ENCODE assay signal across 8 mouse cellular contexts in genomic region chr15:27596463-27597140, GRCm38 (mm10). TPM values are rescaled to one million over a fixed set of nuclear protein-coding genes. Genes with fewer than 3 reads are reported as not detected.
DNase-seq lines count a peak whose midpoint lies in the region; ATAC-seq and TF ChIP-seq lines count a peak whose summit lies in the region.

No protein-coding gene starts in this region.

- no peaks in the 10 kb centered on the region for H3K27me3 ChIP-seq in embryonic facial prominence, embryonic 14.5 days (replicated peaks; ENCODE audit: control insufficient read depth, insufficient read depth, low read length)
- H3K27me3 ChIP-seq in embryonic facial prominence, embryonic 10.5 days (replicated peaks; ENCODE audit: low read depth, poor library complexity, severe bottlenecking): no peaks in the 10 kb centered on the region
- H3K27me3 ChIP-seq in midbrain, postnatal 0 days (ENCODE audit: insufficient read depth, low read length): no peaks in the 10 kb centered on the region
- no peaks in the 10 kb centered on the region for H3K27me3 ChIP-seq in midbrain, embryonic 10.5 days (ENCODE audit: low read depth, poor library complexity, severe bottlenecking)
- no peaks in the 10 kb centered on the region for H3K27me3 ChIP-seq in stomach, postnatal 0 days (ENCODE audit: control insufficient read depth, insufficient read depth, low read length)
- H3K27me3 ChIP-seq in midbrain, embryonic 13.5 days: no peaks in the 10 kb centered on the region

- H3K36me3 ChIP-seq in embryonic facial prominence, embryonic 14.5 days (ENCODE audit: control insufficient read depth, insufficient read depth, low read length): peaks cover 53% of the 10 kb centered on the region
- peaks cover 45% of the 10 kb centered on the region for H3K36me3 ChIP-seq in embryonic facial prominence, embryonic 10.5 days (replicated peaks)
- H3K36me3 ChIP-seq in midbrain, postnatal 0 days (ENCODE audit: insufficient read depth, low read length): peaks cover 20% of the 10 kb centered on the region; the same call in 1 of the 2 replicates
- H3K36me3 ChIP-seq in midbrain, embryonic 10.5 days: peaks cover 55% of the 10 kb centered on the region
- H3K36me3 ChIP-seq in stomach, postnatal 0 days (ENCODE audit: control insufficient read depth, insufficient read depth, low read length): peaks cover 10% of the 10 kb centered on the region; the same call in 1 of the 2 replicates
- H3K36me3 ChIP-seq in midbrain, embryonic 13.5 days: peaks cover 49% of the 10 kb centered on the region

- no peak for DNase-seq in embryonic facial prominence, embryonic 14.5 days (ENCODE audit: low spot score)
- DNase-seq in embryonic facial prominence, embryonic 10.5 days (ENCODE audit: low spot score): no peak
- DNase-seq in midbrain, postnatal 0 days (ENCODE audit: low spot score): no peak
- DNase-seq in midbrain, embryonic 10.5 days (ENCODE audit: low spot score): no peak
- DNase-seq in left cerebral cortex, adult 9 months (ENCODE audit: low spot score in 2 of 2): peak; percentile 70 to 81
- DNase-seq in stomach, postnatal 0 days (ENCODE audit: low spot score): no peak
- no peak for DNase-seq in gastrocnemius, postnatal 25 days

- TF ChIP-seq EP300 in stomach, postnatal 0 days (optimal IDR thresholded peaks at IDR 0.05): no peak

- 0 out of 2 replicates have a peak overlapping the region, but pooled peaks have one; percentile 84 for H3K27ac ChIP-seq in embryonic facial prominence, embryonic 14.5 days (replicated peaks; ENCODE audit: low read depth, low read length)
- H3K27ac ChIP-seq in embryonic facial prominence, embryonic 10.5 days (replicated peaks): no peak overlapping the region
- peak overlapping the region; percentile 47 for H3K27ac ChIP-seq in midbrain, postnatal 0 days (ENCODE audit: low read depth, low read length)
- H3K27ac ChIP-seq in midbrain, embryonic 10.5 days (replicated peaks): no peak overlapping the region
- 0 out of 2 replicates have a peak overlapping the region, but pooled peaks have one; percentile 4 for H3K27ac ChIP-seq in stomach, postnatal 0 days (replicated peaks)
- no peak overlapping the region for H3K27ac ChIP-seq in midbrain, embryonic 13.5 days

- no peak overlapping the region for H3K4me2 ChIP-seq in embryonic facial prominence, embryonic 14.5 days (ENCODE audit: low read depth, low read length)
- H3K4me2 ChIP-seq in midbrain, postnatal 0 days (ENCODE audit: low read depth, low read length, poor library complexity, severe bottlenecking): no peak overlapping the region
- no peak overlapping the region for H3K4me2 ChIP-seq in stomach, postnatal 0 days (replicated peaks; ENCODE audit: low read depth)
- no peak overlapping the region for H3K4me2 ChIP-seq in midbrain, embryonic 13.5 days (replicated peaks)

- H3K4me1 ChIP-seq in embryonic facial prominence, embryonic 14.5 days (ENCODE audit: control insufficient read depth, insufficient read depth, low read length): peaks cover 7% of the 10 kb centered on the region; the same call in 1 of the 2 replicates
- H3K4me1 ChIP-seq in embryonic facial prominence, embryonic 10.5 days: peaks cover 21% of the 10 kb centered on the region
- no peaks in the 10 kb centered on the region for H3K4me1 ChIP-seq in midbrain, postnatal 0 days (ENCODE audit: insufficient read depth, low read length)
- H3K4me1 ChIP-seq in midbrain, embryonic 10.5 days: peaks cover 16% of the 10 kb centered on the region
- no peaks in the 10 kb centered on the region; the same call in 1 of the 2 replicates for H3K4me1 ChIP-seq in stomach, postnatal 0 days (replicated peaks; ENCODE audit: control insufficient read depth, insufficient read depth)
- H3K4me1 ChIP-seq in midbrain, embryonic 13.5 days (replicated peaks): peaks cover 11% of the 10 kb centered on the region; the same call in 1 of the 2 replicates

- H3K9me3 ChIP-seq in embryonic facial prominence, embryonic 14.5 days (ENCODE audit: control insufficient read depth, low read length): no peaks in the 10 kb centered on the region
- no peaks in the 10 kb centered on the region for H3K9me3 ChIP-seq in embryonic facial prominence, embryonic 10.5 days
- no peaks in the 10 kb centered on the region for H3K9me3 ChIP-seq in midbrain, postnatal 0 days (ENCODE audit: low read length)
- H3K9me3 ChIP-seq in midbrain, embryonic 10.5 days (replicated peaks): no peaks in the 10 kb centered on the region
- H3K9me3 ChIP-seq in stomach, postnatal 0 days (ENCODE audit: control insufficient read depth, low read length): no peaks in the 10 kb centered on the region
- H3K9me3 ChIP-seq in midbrain, embryonic 13.5 days: no peaks in the 10 kb centered on the region

- no peak for ATAC-seq in embryonic facial prominence, embryonic 14.5 days (ENCODE audit: low read depth)
- peak; percentile 43; the same call in 1 of the 2 replicates for ATAC-seq in midbrain, postnatal 0 days (ENCODE audit: low FRiP score)
- ATAC-seq in stomach, postnatal 0 days (ENCODE audit: low FRiP score, low TSS enrichment): 0 out of 2 replicates have a peak, but pooled peaks have one; percentile 15
- ATAC-seq in midbrain, embryonic 13.5 days: no peak

- H3K4me3 ChIP-seq in embryonic facial prominence, embryonic 14.5 days (ENCODE audit: low read depth, low read length): no peak overlapping the region
- no peak overlapping the region for H3K4me3 ChIP-seq in embryonic facial prominence, embryonic 10.5 days
- H3K4me3 ChIP-seq in midbrain, postnatal 0 days (ENCODE audit: low read depth, low read length): no peak overlapping the region
- no peak overlapping the region for H3K4me3 ChIP-seq in midbrain, embryonic 10.5 days
- no peak overlapping the region for H3K4me3 ChIP-seq in stomach, postnatal 0 days (ENCODE audit: low read depth, low read length)
- no peak overlapping the region for H3K4me3 ChIP-seq in midbrain, embryonic 13.5 days (replicated peaks)

- no peak overlapping the region for H3K9ac ChIP-seq in embryonic facial prominence, embryonic 14.5 days (ENCODE audit: low read depth, low read length)
- H3K9ac ChIP-seq in midbrain, postnatal 0 days (replicated peaks; ENCODE audit: low read length, poor library complexity, severe bottlenecking): no peak overlapping the region
- H3K9ac ChIP-seq in stomach, postnatal 0 days (ENCODE audit: low read length): no peak overlapping the region
- no peak overlapping the region for H3K9ac ChIP-seq in midbrain, embryonic 13.5 days (replicated peaks)

- peak; percentile 51 for TF ChIP-seq CTCF in midbrain, postnatal 0 days (IDR thresholded peaks at IDR 0.05)
- peak; percentile 30; the same call in 1 of the 2 replicates for TF ChIP-seq CTCF in stomach, postnatal 0 days (IDR thresholded peaks at IDR 0.05; ENCODE audit: low read depth)

- 70% methylated on average over 3 of the region's 3 CpGs for WGBS in embryonic facial prominence, embryonic 14.5 days
- WGBS in embryonic facial prominence, embryonic 10.5 days: 73% methylated on average over 3 of the region's 3 CpGs
- 76% methylated on average over 3 of the region's 3 CpGs for WGBS in midbrain, postnatal 0 days
- 84% methylated on average over 3 of the region's 3 CpGs for WGBS in midbrain, embryonic 10.5 days
- whole genome bisulfite sequencing in stomach, postnatal 0 days: 53% methylated on average over 3 of the region's 3 CpGs
- WGBS in midbrain, embryonic 13.5 days: 82% methylated on average over 3 of the region's 3 CpGs

RNA-seq across cellular contexts. Expression of gene Otulin, which starts 33.9 kb away (rescaled TPM):
- 39.7 and 41.3 TPM in 2 replicates for polyA plus RNA-seq in embryonic facial prominence, embryonic 14.5 days (2014; fragmentation: Nextera tagmentation; extraction: Ambion mirVana)
- polyA plus RNA-seq in embryonic facial prominence, embryonic 10.5 days (2016; fragmentation: Nextera tagmentation; extraction: Ambion mirVana): 26.4 and 27.7 TPM in 2 replicates
- 17.8 and 24.7 TPM in 2 replicates for total RNA-seq in midbrain, postnatal 0 days (2014; rRNA removed)
- polyA plus RNA-seq in midbrain, postnatal 0 days (2015; fragmentation: Nextera tagmentation; extraction: Ambion mirVana): 19.6 and 23.9 TPM in 2 replicates
- 26.8 and 28.2 TPM in 2 replicates for polyA plus RNA-seq in midbrain, embryonic 10.5 days (2016; fragmentation: Nextera tagmentation; extraction: Ambion mirVana)
- polyA plus RNA-seq in stomach, postnatal 0 days (2015; fragmentation: Nextera tagmentation; extraction: Ambion mirVana): 23.7 and 24.4 TPM in 2 replicates
- 20.4 and 24.3 TPM in 2 replicates for polyA plus RNA-seq in midbrain, embryonic 13.5 days (2015; fragmentation: Nextera tagmentation; extraction: Ambion mirVana)
- 10 to 100 TPM; 21.1 to 23.3 TPM for total RNA-seq in gastrocnemius, postnatal 25 days (2021)

Comparison
In these comparisons a context has a peak if more than half of its experiments do, and no peak if none do; other contexts are left out.
1. ATAC-seq: peak in midbrain, postnatal 0 days (single experiment) and stomach, postnatal 0 days (single experiment); none in embryonic facial prominence, embryonic 14.5 days (single experiment) and midbrain, embryonic 13.5 days (single experiment).
2. H3K27ac ChIP-seq: peak in embryonic facial prominence, embryonic 14.5 days (single experiment), midbrain, postnatal 0 days (single experiment) and stomach, postnatal 0 days (single experiment); none in embryonic facial prominence, embryonic 10.5 days (single experiment), midbrain, embryonic 10.5 days (single experiment) and midbrain, embryonic 13.5 days (single experiment).
3. DNase-seq: peak in left cerebral cortex, adult 9 months (2 of 2); none in embryonic facial prominence, embryonic 14.5 days (single experiment), embryonic facial prominence, embryonic 10.5 days (single experiment), midbrain, postnatal 0 days (single experiment), midbrain, embryonic 10.5 days (single experiment), stomach, postnatal 0 days (single experiment) and gastrocnemius, postnatal 25 days (single experiment).